Mouse (Mus musculus): ENCODE results near the gene Alkbh5. TPM values are rescaled to one million over a fixed set of nuclear protein-coding genes. Genes with fewer than 3 reads are reported as not detected.

Alkbh5 gene
- polyA plus RNA-seq (2015; fragmentation: Nextera tagmentation; extraction: Ambion mirVana): 16.5 and 20.2 TPM in 2 replicates

GRCm38 (mm10) chr11:60536180-60536858, at the start of gene Alkbh5:
TSS of gene Alkbh5 (plus strand) at chr11:60536381.
- WGBS: 22% methylated on average over 9 of the region's 9 CpGs
- no peaks in the 10 kb centered on the region for H3K9me3 ChIP-seq (ENCODE audit: control insufficient read depth, low read length)
- H3K36me3 ChIP-seq (ENCODE audit: control insufficient read depth, insufficient read depth, low read length): no peaks in the 10 kb centered on the region
- ATAC-seq: no peak
- peak within 1 kb of the TSS; percentile 98 for H3K27ac ChIP-seq (ENCODE audit: low read depth, low read length)
- H3K27me3 ChIP-seq (replicated peaks; ENCODE audit: control insufficient read depth, insufficient read depth, low read length): no peaks in the 10 kb centered on the region
- peak within 1 kb of the TSS; percentile 78 for H3K9ac ChIP-seq (ENCODE audit: low read depth, low read length)
- peak within 1 kb of the TSS; percentile 86 for H3K4me2 ChIP-seq (ENCODE audit: low read length)
- H3K4me1 ChIP-seq (ENCODE audit: control insufficient read depth, insufficient read depth, low read depth, low read length): peaks cover 29% of the 10 kb centered on the region
- peak within 1 kb of the TSS; percentile 61 for H3K4me3 ChIP-seq (ENCODE audit: low read length)

GRCm38 (mm10) chr11:60492726-60493125, 43.5 kb upstream of the Alkbh5 start:
- H3K4me2 ChIP-seq (ENCODE audit: low read length): no peak overlapping the region
- ATAC-seq: no peak
- no peaks in the 10 kb centered on the region for H3K27me3 ChIP-seq (replicated peaks; ENCODE audit: control insufficient read depth, insufficient read depth, low read length)
- H3K9ac ChIP-seq (ENCODE audit: low read depth, low read length): no peak overlapping the region
- no peaks in the 10 kb centered on the region for H3K36me3 ChIP-seq (ENCODE audit: control insufficient read depth, insufficient read depth, low read length)
- H3K9me3 ChIP-seq (ENCODE audit: control insufficient read depth, low read length): no peaks in the 10 kb centered on the region
- no peaks in the 10 kb centered on the region for H3K4me1 ChIP-seq (ENCODE audit: control insufficient read depth, insufficient read depth, low read depth, low read length)
- H3K4me3 ChIP-seq (ENCODE audit: low read length): no peak overlapping the region
- WGBS: 90% methylated on average over 5 of the region's 5 CpGs
- no peak overlapping the region for H3K27ac ChIP-seq (ENCODE audit: low read depth, low read length)

GRCm38 (mm10) chr11:60495692-60496091, 40.5 kb upstream of the Alkbh5 start:
- H3K9ac ChIP-seq (ENCODE audit: low read depth, low read length): no peak overlapping the region
- no peaks in the 10 kb centered on the region for H3K36me3 ChIP-seq (ENCODE audit: control insufficient read depth, insufficient read depth, low read length)
- no peaks in the 10 kb centered on the region for H3K27me3 ChIP-seq (replicated peaks; ENCODE audit: control insufficient read depth, insufficient read depth, low read length)
- H3K27ac ChIP-seq (ENCODE audit: low read depth, low read length): no peak overlapping the region
- WGBS: 76% methylated on average over 2 of the region's 2 CpGs
- no peaks in the 10 kb centered on the region for H3K9me3 ChIP-seq (ENCODE audit: control insufficient read depth, low read length)
- no peaks in the 10 kb centered on the region for H3K4me1 ChIP-seq (ENCODE audit: control insufficient read depth, insufficient read depth, low read depth, low read length)
- no peak overlapping the region for H3K4me3 ChIP-seq (ENCODE audit: low read length)
- no peak overlapping the region for H3K4me2 ChIP-seq (ENCODE audit: low read length)
- ATAC-seq: no peak

GRCm38 (mm10) chr11:60507281-60507680, 28.9 kb upstream of the Alkbh5 start:
- Histone ChIP-seq H3K4me2 (ENCODE audit: low read length) (no peak overlapping the region), H3K27ac (ENCODE audit: low read depth, low read length) (no peak overlapping the region), H3K9me3 (ENCODE audit: control insufficient read depth, low read length) (no peaks in the 10 kb centered on the region), H3K9ac (ENCODE audit: low read depth, low read length) (no peak overlapping the region), H3K27me3 (replicated peaks; ENCODE audit: control insufficient read depth, insufficient read depth, low read length) (peaks cover 10% of the 10 kb centered on the region), H3K36me3 (ENCODE audit: control insufficient read depth, insufficient read depth, low read length) (no peaks in the 10 kb centered on the region), H3K4me1 (ENCODE audit: control insufficient read depth, insufficient read depth, low read depth, low read length) (peaks cover 7% of the 10 kb centered on the region; the same call in 1 of the 2 replicates), H3K4me3 (ENCODE audit: low read length) (no peak overlapping the region)
- no peak for ATAC-seq
- 76% methylated on average over 13 of the region's 13 CpGs for WGBS

- no peak overlapping the region for H3K27ac ChIP-seq (ENCODE audit: low read depth, low read length)
- peaks cover 10% of the 10 kb centered on the region for H3K27me3 ChIP-seq (replicated peaks; ENCODE audit: control insufficient read depth, insufficient read depth, low read length)
- peak overlapping the region; percentile 43 for H3K4me3 ChIP-seq (ENCODE audit: low read length)
- 5% methylated on average over 11 of the region's 11 CpGs for WGBS
- H3K9me3 ChIP-seq (ENCODE audit: control insufficient read depth, low read length): no peaks in the 10 kb centered on the region
- H3K4me1 ChIP-seq (ENCODE audit: control insufficient read depth, insufficient read depth, low read depth, low read length): peaks cover 7% of the 10 kb centered on the region; the same call in 1 of the 2 replicates
- H3K9ac ChIP-seq (ENCODE audit: low read depth, low read length): no peak overlapping the region
- ATAC-seq: no peak
- H3K4me2 ChIP-seq (ENCODE audit: low read length): peak overlapping the region; percentile 74
- H3K36me3 ChIP-seq (ENCODE audit: control insufficient read depth, insufficient read depth, low read length): no peaks in the 10 kb centered on the region
Measured at GRCm38 (mm10) chr11:60508950-60509349, 27.2 kb upstream of the Alkbh5 start.

GRCm38 (mm10) chr11:60509500-60509899, 26.7 kb upstream of the Alkbh5 start:
- Histone ChIP-seq H3K9me3 (ENCODE audit: control insufficient read depth, low read length) (no peaks in the 10 kb centered on the region), H3K27me3 (replicated peaks; ENCODE audit: control insufficient read depth, insufficient read depth, low read length) (peaks cover 10% of the 10 kb centered on the region), H3K4me1 (ENCODE audit: control insufficient read depth, insufficient read depth, low read depth, low read length) (peaks cover 7% of the 10 kb centered on the region; the same call in 1 of the 2 replicates), H3K36me3 (ENCODE audit: control insufficient read depth, insufficient read depth, low read length) (no peaks in the 10 kb centered on the region), H3K9ac (ENCODE audit: low read depth, low read length) (peak overlapping the region; percentile 64), H3K27ac (ENCODE audit: low read depth, low read length) (no peak overlapping the region), H3K4me2 (ENCODE audit: low read length) (peak overlapping the region; percentile 74), H3K4me3 (ENCODE audit: low read length) (peak overlapping the region; percentile 43)
- ATAC-seq: no peak
- under 1% methylated on average over 25 of the region's 25 CpGs for WGBS

GRCm38 (mm10) chr11:60511893-60512292, 24.3 kb upstream of the Alkbh5 start:
- Histone ChIP-seq H3K4me2 (ENCODE audit: low read length) (no peak overlapping the region), H3K27ac (ENCODE audit: low read depth, low read length) (no peak overlapping the region), H3K4me1 (ENCODE audit: control insufficient read depth, insufficient read depth, low read depth, low read length) (peaks cover 7% of the 10 kb centered on the region; the same call in 1 of the 2 replicates), H3K27me3 (replicated peaks; ENCODE audit: control insufficient read depth, insufficient read depth, low read length) (peaks cover 10% of the 10 kb centered on the region), H3K4me3 (ENCODE audit: low read length) (no peak overlapping the region), H3K9me3 (ENCODE audit: control insufficient read depth, low read length) (no peaks in the 10 kb centered on the region), H3K36me3 (ENCODE audit: control insufficient read depth, insufficient read depth, low read length) (no peaks in the 10 kb centered on the region), H3K9ac (ENCODE audit: low read depth, low read length) (no peak overlapping the region)
- WGBS: 82% methylated on average over 1 of the region's 1 CpGs
- ATAC-seq: no peak

- no peak overlapping the region for H3K9ac ChIP-seq (ENCODE audit: low read depth, low read length)
- H3K9me3 ChIP-seq (ENCODE audit: control insufficient read depth, low read length): no peaks in the 10 kb centered on the region
- peaks cover 7% of the 10 kb centered on the region; the same call in 1 of the 2 replicates for H3K4me1 ChIP-seq (ENCODE audit: control insufficient read depth, insufficient read depth, low read depth, low read length)
- WGBS: 83% methylated on average over 2 of the region's 2 CpGs
- no peak overlapping the region for H3K27ac ChIP-seq (ENCODE audit: low read depth, low read length)
- no peak overlapping the region for H3K4me2 ChIP-seq (ENCODE audit: low read length)
- ATAC-seq: no peak
- H3K4me3 ChIP-seq (ENCODE audit: low read length): no peak overlapping the region
- no peaks in the 10 kb centered on the region for H3K36me3 ChIP-seq (ENCODE audit: control insufficient read depth, insufficient read depth, low read length)
- peaks cover 10% of the 10 kb centered on the region for H3K27me3 ChIP-seq (replicated peaks; ENCODE audit: control insufficient read depth, insufficient read depth, low read length)
Measured at GRCm38 (mm10) chr11:60512520-60512919, 23.7 kb upstream of the Alkbh5 start.

GRCm38 (mm10) chr11:60514941-60515340, 21.2 kb upstream of the Alkbh5 start:
- ATAC-seq: no peak
- Histone ChIP-seq H3K4me2 (ENCODE audit: low read length) (no peak overlapping the region), H3K9ac (ENCODE audit: low read depth, low read length) (no peak overlapping the region), H3K4me3 (ENCODE audit: low read length) (no peak overlapping the region), H3K36me3 (ENCODE audit: control insufficient read depth, insufficient read depth, low read length) (no peaks in the 10 kb centered on the region), H3K27ac (ENCODE audit: low read depth, low read length) (no peak overlapping the region), H3K9me3 (ENCODE audit: control insufficient read depth, low read length) (no peaks in the 10 kb centered on the region), H3K27me3 (replicated peaks; ENCODE audit: control insufficient read depth, insufficient read depth, low read length) (peaks cover 5% of the 10 kb centered on the region; the same call in 1 of the 2 replicates), H3K4me1 (ENCODE audit: control insufficient read depth, insufficient read depth, low read depth, low read length) (no peaks in the 10 kb centered on the region)
- 80% methylated on average over 2 of the region's 2 CpGs for WGBS
